Mouse (Mus musculus): ENCODE measurements at regions not wholly inside any gene's neighbourhood (a gene's known extent, or its start where the extent isn't known, plus 50 kb on each side); places are given as distances from the start of the nearest gene placed in this dataset.

DNA sequence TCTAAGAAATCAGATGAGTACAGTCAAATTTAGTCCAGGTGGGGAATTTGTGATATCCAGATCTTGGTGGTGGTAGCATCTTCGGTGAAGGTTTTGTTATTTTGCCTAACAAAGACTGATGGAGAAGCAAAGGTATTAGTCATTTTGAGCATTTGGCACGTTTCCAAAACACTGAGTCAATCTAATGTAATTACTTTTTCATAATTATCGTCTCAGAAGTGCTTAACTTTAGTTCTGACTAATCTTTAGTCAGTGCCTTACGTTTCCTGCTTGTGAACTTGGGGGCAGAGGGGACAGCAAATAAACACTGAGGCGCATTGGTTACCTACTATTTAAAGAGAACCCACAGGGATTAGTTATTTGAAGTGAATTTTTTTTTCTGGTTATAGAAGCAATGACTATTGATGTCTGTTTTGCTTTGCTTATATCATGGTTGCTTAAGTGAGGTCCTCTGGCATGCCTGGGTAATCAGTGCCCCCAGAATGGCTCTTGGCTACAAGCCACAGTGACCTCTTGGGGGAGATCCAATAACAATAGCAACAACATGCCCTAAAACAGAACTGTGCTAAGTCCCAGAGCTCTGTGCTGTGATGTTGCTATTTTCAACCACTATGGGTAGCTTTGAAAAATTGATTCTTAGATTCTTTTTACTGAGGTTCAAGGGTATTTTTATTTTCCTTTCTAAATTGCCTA is 275.1 kb downstream of the Gpat3 start:
- DNase-seq, result no peak

DNA sequence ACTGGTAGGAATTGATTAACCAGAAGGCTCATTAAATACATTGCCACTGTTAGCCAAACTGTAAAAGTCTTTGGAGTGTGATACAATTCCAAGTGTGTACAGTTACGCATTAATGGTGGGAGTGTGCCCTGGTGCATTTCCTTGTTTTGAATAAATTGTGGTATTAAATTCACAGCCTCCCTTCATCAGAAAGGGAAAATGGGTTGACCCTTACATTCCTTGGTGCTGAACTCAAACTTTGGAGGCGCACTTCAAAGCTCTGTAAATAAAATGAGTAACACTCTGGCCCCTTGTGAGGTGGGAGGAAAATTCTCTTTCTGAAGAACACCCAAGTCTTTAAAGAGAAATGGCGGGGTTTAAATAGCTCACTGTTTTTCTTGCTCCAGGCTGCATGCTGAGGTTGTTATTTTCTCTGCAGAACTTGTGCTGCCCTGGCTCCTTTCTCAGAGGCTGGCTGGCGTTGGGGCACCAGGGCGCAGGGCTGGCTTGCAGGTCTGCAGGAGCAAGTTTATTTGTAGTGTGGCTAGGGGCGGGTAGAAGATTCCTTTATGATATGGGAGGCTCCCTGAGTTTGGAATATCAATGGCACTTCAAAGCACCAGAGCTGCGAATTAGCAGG is 266.7 kb downstream of the Gpat3 start:
- DNase-seq, result no peak

DNA sequence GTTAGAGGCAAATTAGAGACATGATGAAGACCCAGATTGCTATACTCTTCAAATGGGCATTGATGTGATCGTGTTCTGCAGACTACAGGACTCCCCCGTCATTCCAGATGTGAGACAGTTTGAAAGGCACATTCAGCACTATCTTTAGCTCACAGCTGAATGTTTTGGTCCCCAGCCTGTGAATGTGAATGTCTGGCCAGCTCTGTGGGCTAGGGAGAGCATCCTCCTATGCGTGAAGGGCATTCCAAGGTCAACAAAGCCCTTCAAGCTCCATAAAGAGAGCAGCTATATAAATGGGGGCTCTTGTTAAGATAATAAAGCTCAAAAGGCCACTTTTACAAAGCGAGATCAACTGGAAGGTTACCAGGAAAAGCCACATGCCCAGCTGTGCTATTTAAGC is 266.1 kb downstream of the Gpat3 start:
- DNase-seq, result no peak

DNA sequence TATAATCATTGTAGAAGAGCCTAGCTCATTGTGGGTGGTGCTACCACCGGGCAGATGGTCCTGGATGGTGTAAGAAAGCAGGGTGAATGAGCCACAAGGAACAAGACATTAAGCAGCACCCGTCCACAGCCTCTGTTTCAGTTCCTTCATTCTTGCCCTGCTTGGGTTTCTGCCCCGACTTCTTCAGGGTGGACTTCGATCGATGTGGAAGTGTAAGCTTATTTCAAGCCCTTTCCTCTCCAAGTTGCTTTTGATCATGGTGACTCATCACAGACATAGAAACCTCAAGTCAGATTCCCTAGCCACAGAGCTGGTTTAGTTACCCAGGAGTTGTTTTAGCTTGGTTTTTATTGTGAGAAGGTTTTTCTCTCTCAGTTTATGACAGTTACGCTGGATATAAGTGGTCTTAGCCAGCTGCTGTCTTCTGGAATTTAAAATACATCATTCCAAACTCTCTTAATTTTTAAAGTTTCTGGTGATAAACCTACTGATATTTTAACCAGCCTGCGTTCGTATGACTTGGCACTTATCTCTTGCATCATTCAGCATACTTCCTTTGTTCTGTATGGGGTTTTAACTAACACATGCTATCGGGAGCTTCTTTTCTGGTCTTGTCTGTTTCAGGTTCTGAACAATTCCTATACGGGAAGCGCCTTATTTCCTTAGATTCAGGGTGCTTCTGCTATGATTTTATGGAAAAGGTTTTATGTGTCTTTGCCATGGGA is 255.6 kb downstream of the Gpat3 start:
- DNase-seq, result no peak

DNA sequence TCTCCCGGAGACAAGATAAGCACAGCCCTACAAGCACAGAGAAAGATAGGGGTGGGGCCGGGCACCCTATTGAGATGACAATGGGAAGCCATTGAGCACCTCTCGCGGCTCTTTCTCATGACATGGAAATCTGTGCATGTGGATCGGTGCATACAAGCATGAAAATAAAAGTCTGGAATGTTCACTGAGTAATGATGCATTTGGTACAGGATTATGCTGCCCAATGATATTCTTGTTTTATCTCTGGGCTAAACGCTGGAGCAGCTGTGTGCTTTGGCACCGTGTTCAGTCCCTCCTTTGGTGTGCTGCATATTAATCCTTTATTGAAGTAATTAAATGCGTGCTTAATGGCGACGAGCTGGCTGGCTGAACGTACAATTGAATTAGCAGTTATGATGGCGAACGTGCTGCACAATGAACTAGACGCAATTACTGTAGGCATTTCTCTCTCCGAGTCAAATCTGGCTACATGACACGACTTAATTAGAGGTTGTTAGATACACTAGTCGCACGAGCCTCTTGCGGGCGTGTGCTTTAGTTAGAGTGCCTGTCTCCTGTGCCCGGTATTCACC is 245.6 kb downstream of the Gpat3 start:
- no peak for DNase-seq

DNA sequence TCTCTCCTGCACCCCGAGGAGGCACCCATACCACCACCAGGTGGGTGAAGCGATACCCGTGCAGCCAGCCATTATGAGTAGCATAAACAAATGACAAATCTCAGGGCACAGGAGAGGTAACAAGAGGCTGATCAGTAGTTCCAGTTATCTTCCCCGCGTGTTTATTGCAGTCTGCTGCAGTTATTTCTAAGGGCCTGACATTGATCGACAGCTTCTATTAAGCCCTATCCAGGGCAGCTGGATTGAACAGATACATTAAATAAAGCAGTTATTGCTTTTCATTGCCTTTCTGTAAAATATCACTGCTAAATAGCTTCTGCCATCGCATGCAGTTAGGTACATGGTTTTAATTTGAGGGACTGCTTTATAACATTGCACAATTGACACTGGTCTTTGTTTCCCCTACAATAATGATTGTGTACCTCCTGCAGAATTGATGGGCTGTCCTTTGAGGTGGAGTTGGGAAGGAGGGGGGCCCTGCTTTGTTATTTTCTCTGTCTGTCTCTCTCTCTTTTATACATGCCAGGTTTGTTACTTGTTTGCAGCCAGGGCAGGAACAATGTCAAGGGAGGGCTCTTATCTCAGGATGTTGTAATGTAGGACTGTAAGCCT is 245.0 kb downstream of the Gpat3 start:
- no peak for DNase-seq

DNA sequence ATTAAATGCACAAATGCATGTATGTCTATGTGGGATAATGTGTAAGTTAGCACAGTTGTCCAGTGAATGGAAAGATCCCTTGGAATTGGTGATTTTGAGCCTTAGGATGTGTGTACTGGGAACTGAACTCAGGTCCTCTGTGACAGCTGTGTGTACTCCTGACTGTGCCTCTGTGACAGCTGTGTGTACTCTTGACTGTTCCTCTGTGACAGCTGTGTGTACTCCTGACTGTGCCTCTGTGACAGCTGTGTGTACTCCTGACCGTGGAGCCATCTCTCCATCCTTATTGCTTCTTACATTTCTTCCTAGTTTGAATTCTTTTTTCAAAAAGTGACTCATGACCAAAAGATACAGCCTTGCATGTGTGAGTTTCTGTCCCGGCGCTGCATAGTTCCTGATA is 239.7 kb downstream of the Gpat3 start:
- no peak for DNase-seq

DNA sequence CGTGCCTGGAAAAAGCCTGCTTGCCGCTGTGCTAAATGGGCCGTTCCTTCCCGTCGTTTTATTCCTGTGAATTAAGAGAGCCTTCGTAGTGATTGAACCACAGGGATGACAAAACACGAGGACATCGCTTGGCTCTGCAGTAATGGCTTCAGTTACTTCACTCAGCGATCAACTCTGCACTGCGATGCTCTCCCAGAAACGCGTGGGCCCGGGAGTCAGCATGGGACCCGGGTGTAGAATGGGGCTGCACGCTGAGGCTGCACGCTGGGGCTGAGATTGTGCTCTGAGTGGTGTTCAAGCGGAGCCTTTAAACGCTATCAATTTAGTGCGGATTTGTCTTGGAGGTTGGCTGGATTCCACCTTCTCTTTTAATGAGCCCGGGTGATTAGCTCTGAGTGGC is 237.1 kb downstream of the Gpat3 start:
- no peak for DNase-seq

DNA sequence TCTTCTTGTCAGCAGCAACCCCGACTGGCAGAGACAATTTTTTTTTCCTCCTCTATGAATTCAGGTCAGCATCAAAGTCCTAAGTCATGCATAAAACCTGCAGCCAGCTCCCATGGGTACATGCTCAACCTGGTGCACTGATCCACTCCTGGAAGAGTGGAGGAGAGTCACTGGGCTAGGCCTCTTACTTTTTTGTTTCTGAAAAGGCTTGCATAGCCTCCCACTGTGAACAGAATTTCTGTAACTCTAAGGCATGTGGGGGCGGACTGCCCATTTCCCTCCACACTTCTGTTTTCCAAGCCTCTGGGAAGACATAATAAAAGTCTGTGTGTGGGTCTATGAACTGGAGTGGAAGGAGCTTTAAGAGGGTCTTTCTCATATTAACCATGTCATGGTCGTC is 218.8 kb downstream of the Gpat3 start:
- no peak for DNase-seq

DNA sequence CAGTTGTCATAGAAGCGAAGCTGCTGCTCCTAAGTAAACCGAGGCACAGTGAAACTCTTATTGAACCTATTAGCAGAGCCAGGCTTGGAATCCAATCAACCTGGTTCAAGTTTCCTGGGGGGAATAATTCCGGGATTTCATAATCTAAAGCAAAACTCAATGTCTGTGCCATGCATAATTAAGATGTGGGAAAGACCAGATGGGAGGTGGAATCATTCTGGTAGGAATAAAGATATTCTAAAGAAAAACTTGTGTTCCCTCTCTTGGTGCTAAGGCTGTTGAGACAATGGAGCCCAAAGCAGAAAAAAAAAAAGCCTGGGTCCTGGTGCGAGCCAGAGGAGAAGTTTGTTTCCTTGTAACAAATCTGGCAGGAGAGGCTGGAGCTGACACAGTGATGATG is 217.7 kb downstream of the Gpat3 start:
- DNase-seq, result no peak

DNA sequence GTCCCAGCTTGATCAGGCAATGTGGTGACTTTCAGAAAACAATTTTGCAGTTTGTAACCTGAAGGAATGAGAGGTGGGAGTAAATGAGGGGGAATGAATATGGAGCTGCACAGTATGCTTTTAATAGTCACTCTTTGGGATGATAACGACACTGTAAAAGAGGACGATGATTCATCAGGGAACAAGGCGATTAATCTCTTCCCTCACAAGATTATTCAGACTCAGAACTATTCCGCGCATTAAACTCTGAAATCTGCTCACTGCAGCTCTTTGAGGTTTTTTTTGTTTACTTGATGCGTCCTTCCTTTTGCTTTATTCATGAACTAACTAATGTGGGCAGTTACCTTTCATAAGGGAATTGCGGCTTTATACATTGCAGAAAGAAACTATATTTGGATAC is 206.1 kb downstream of the Gpat3 start:
- DNase-seq, result no peak

DNA sequence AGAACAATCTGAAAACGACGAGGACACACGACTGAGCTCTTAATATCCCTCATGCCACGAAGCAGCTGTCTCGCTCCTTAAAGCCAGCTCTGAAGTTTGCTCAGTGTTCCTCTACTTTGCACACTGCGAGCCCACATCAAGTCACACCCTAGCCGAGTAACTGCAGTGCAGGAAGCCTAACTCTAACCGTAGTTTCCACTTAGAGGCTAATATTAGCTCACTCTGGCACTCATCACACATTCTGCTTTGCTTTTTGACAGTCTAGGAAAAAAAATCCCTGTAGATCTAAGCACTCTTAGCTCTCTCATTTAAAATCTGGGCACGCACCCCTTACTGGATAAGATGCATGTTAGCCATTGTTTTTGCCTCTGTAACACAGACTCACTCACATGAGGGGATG is 195.0 kb downstream of the Gpat3 start:
- no peak for DNase-seq

DNA sequence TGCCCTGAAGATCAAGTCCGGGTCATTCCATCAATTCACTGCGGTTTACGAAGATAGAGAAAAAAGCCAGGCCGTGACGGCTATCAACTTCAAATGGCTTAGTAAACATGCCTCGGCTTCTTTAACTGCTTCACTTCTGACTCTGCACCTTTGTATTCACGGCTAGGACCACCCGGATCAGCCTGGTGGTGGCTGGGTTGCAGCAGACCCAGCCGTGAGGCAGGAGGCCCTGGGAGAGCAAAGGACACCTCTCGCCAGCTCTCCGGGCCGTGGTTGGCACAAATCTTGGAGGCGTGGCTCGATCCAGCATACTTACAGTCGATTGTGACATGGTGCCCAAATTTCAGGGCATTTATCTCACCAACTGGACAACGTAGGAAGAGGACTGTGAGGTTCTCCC is 187.5 kb downstream of the Gpat3 start:
- DNase-seq, result no peak

DNA sequence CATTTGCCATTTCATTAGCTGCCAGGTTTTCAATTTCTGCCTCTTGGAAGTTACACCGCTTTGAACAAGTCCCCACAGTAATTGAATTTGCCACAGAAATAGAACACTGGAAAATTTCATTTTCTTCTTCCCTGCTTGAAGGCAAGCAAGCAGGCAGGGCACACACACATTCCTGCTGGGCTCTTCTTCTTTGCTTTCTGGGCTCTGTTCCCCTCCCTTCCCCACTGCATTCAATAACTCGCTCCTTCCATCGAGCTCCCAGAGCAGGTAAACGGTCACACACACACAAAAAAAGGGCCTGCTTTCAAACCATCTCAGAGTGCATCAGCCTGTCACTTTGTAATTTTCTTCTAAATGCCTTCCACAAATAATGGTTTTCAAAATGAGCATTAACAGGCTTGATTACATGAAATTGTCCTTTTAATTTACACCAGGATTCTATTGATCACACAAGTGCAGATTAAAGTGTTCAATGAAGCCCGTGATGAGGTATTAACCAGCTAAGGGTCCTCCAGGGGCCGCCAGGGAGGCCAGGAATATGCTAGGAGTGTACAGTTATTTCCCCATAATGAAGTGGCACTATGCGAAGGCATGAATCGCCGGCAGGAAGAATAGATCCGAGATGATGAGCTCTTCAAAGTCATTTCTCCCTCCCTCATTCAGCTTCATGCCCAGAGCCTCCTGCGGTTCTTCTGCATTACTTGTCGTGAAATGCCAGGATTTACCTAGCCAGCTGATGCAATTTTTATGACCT is 186.8 kb downstream of the Gpat3 start:
- DNase-seq, result no peak

DNA sequence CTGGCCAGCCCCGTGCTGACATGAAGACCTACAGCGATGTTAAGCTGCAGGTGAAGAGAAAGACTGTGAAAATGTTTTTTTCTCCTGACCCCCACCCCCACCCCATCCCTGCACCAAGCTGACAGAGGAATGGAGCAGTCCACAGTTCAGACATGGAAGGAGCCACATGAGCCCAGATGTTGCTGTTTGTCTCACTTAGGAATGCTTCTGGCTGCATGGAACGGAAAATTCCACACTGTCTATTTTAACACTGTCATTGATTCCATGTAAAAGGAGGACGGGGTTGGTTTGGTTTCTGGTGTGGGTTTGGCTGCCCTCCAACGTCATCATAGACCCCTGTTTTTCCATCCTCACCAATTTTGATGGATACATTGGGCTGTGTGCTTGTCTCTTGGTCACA is 179.3 kb downstream of the Gpat3 start:
- no peak for DNase-seq

DNA sequence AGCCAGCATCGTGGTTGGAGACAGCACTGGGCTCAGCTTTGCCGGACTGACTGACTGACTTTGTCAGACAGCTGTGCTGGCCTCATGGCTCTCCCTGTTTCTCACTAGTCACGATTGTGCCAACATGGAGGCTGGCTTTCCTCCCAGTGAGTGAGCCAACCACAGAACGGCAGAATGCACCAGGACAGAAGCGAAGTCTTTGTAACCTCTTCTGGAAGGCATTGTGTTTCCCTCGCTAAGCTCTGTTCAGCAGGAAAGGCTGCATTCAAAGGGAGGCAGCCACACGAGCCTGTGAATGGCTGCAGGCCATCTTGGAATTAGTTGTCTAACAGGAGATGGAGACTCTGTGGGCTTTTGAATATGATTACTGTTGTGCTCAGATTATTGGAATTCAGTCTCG is 178.3 kb downstream of the Gpat3 start:
- DNase-seq, result no peak

DNA sequence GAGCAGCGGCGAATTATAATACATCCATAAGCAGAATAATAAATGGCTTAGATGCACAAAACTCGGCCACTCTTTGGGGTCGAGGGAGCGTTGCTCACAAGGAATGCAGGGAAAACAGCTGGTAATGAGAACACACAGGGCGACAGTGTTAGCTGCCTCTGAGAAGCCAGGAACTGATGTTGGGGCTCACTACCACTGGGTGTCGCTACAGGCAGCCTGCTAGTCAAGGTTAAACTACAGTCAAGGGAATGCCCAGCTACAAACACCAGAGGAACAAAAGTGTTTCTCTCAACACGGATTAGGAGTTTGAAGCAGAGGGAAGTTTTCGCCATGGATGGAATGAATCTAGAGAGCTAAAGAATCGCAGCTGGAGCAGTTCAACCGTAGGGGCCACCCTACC is 175.3 kb downstream of the Gpat3 start:
- DNase-seq, result peak; percentile 10

DNA sequence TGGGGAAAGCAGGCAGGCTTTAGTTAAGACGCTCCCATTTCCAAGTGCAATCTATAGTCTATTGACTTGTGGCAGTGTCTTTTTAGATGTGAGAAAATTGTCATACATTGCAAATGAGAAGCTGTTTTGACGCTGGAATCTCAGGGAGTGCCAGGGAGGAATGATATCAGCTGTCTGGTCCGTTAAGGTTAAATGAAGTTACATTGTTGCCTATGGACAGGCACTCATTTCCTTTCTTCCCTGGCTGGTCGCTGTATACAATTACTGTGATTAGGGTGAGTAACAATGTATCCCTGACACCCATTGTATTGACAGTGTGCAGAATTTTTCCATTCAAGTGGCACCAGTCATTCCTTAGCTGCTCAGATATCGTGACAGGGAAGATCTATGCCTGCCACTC is 168.3 kb downstream of the Gpat3 start:
- DNase-seq, result no peak

DNA sequence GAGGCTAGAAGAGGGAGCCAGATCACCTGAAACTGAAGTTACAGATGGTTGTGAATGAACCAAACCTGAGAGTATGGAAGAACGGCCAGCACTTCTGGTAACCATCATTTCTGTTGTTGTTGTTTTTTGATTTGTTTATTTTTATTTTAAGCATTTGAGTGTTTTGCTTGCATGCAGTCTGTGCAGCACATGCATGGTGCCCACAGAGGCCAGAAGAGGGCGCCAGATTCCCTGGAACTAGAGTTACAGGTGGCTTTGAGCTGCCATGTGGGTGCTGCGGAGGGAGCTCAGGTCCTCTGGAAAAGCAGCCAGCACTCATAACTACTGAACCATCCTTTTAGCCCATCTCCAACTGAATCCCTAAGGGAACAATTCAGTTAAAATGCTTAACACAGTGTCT is 159.7 kb downstream of the Gpat3 start:
- no peak for DNase-seq

DNA sequence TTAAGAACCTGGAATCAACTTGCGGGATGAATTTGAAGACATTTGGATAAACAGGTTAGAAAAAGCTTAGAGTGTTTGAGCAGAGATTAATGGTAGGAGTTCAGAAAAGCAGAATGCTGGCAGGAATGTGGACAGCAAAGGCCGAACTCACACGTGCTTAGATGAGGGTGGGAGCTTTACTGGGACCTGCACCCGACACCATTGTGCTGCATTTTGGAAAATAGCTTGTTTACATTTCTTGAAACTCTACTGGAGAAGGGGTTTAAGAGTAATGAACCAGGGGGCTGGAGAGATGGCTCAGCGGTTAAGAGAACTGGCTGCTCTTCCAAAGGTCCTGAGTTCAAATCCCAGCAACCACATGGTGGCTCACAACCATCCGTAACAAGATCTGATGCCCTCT is 154.9 kb downstream of the Gpat3 start:
- no peak for DNase-seq

DNA sequence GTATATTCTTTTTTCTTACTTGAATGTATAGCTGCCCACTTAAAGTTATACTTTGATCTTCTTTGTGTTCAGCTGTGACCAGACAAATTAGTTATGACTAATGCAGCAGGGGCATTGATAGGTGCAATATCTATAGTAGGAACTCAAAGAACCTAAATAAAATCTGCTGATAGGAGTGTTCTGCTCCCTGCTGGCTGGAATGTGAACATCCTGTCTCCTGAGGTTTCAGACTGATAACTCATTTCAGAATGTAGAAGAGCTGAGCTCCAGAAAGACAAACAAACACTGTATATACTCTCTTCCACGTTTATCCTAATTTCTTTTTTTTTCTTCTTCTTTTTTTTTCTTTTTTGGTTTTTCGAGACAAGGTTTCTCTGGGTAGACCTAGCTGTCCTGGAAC is 146.9 kb downstream of the Gpat3 start:
- DNase-seq, result no peak

DNA sequence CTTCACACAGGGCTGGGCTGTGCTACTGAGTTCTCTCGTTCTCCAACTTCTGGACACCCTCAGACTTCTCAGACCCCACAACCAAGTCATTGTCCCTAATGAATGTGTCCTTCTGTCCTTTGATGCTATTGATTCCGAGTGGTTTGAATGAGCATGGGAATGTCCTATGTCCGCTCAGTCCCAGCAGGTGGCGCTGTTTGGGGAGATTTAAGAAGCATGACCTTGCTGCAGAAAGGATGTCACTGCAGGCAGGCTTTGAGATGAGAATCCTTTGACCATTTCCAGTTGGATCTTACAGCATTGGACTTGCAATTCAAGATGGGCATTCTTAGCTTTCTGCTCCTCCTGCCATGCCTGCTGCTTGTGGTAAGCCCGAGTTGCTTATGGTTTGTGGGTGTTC is 146.1 kb downstream of the Gpat3 start:
- DNase-seq, result no peak
